Comparison of ENCODE assay signal across 9 mouse cellular contexts in the genomic region with DNA sequence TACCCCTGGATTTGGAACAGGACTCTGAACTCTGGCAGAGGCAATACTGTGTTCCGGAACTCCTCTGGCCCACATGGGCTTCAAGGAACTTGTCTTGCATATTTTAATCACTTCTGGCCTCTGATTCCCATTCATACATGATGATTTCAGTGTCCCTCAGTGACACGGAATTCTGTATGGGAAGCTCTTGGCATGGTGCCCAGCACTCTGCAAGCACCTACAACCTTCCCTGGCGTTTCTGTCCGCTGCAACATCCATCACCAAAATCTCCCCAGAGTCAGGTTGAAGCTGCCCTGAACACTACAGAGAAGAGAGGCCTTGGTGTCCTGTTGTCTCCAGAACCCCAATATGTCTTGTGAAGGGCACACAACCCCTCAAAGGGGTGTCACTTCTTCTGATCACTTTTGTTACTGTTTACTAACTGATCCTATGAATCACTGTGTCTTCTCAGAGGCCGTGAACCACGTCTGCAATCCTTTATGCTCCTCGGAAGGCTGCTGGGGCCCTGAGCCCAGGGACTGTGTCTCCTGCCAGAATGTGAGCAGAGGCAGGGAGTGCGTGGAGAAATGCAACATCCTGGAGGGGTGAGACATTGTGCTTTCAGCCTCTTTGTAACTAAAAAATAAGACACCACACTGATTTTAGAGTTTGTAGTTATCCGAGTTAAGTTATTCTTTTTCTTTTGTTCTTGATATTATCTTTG.
DNase-seq lines count a peak whose midpoint lies in the region; ATAC-seq and TF ChIP-seq lines count a peak whose summit lies in the region.
"Had no signal": no experiment of that assay in that cellular context is flagged by ENCODE, and none has a peak within 500 bp of the region (broad histone marks: within the 10 kb centered on the region; RNA-seq: fewer than 3 reads in every experiment).

No protein-coding gene starts in this region.

- peaks cover 14% of the 10 kb centered on the region for H3K27me3 ChIP-seq in heart, embryonic 11.5 days (ENCODE audit: control insufficient read depth, insufficient read depth, low read length)
- no peaks in the 10 kb centered on the region for H3K27me3 ChIP-seq in lung, postnatal 0 days (replicated peaks; ENCODE audit: insufficient read depth, low read length)
- H3K27me3 ChIP-seq: liver, embryonic 13.5 days had no signal

- no peak for TF ChIP-seq EP300 in lung, postnatal 0 days (IDR thresholded peaks at IDR 0.05)

- no peaks in the 10 kb centered on the region for H3K4me1 ChIP-seq in heart, embryonic 11.5 days (ENCODE audit: control insufficient read depth, insufficient read depth, low read length)
- no peaks in the 10 kb centered on the region for H3K4me1 ChIP-seq in lung, postnatal 0 days (ENCODE audit: insufficient read depth, low read depth, low read length)
- H3K4me1 ChIP-seq: liver, embryonic 13.5 days had no signal

- intact Hi-C loops in heart, postnatal 14 days (cut with DNase I), result no loop called here

- 64% methylated on average over 9 of the region's 9 CpGs for WGBS in heart, embryonic 11.5 days (ENCODE audit: insufficient replicate concordance)
- WGBS in lung, postnatal 0 days, result 38% methylated on average over 9 of the region's 9 CpGs

- H3K9ac ChIP-seq in heart, embryonic 11.5 days (ENCODE audit: low read depth, low read length), result no peak overlapping the region
- H3K9ac ChIP-seq in lung, postnatal 0 days (replicated peaks; ENCODE audit: low read depth), result no peak overlapping the region
- H3K9ac ChIP-seq: liver, embryonic 13.5 days had no signal

- no peak for TF ChIP-seq CTCF in lung, postnatal 0 days (IDR thresholded peaks at IDR 0.05)

- H3K4me3 ChIP-seq in heart, embryonic 11.5 days (ENCODE audit: low read depth, low read length), result no peak overlapping the region
- H3K4me3 ChIP-seq in lung, postnatal 0 days (ENCODE audit: low read depth, low read length), result no peak overlapping the region
- H3K4me3 ChIP-seq: liver, embryonic 13.5 days had no signal

- no peak for ATAC-seq in heart, embryonic 11.5 days (replicated peaks; ENCODE audit: insufficient number of reproducible peaks, low FRiP score, low TSS enrichment)
- ATAC-seq in lung, postnatal 0 days, result no peak
- ATAC-seq in erythroblast, adult 5-6 weeks (replicated peaks; ENCODE audit: low FRiP score, poor library complexity, severe bottlenecking), result no peak

- no peak overlapping the region for H3K27ac ChIP-seq in heart, embryonic 11.5 days (ENCODE audit: low read depth, low read length)
- no peak overlapping the region for H3K27ac ChIP-seq in lung, postnatal 0 days (ENCODE audit: low read length)
- H3K27ac ChIP-seq: liver, embryonic 13.5 days had no signal

- DNase-seq in heart, postnatal 14 days, result peak; percentile 28 to 37
- peak; percentile 6 for DNase-seq in lung, postnatal 10 days
- no peak for DNase-seq in lung, postnatal 0 days (ENCODE audit: low spot score)
- DNase-seq in adrenal gland, postnatal 25 days, result peak; percentile 46
- DNase-seq in mesoderm, embryonic 11.5 days (ENCODE audit: low read depth, low spot score), result peak; percentile 26
- DNase-seq: liver, embryonic 13.5 days; right cerebral cortex, adult 18-20 months had no signal

- no peaks in the 10 kb centered on the region for H3K9me3 ChIP-seq in heart, embryonic 11.5 days (replicated peaks; ENCODE audit: control insufficient read depth, low read length)
- H3K9me3 ChIP-seq in lung, postnatal 0 days (ENCODE audit: low read length), result no peaks in the 10 kb centered on the region
- H3K9me3 ChIP-seq: liver, embryonic 13.5 days had no signal

- no peak overlapping the region for H3K4me2 ChIP-seq in heart, embryonic 11.5 days
- no peak overlapping the region for H3K4me2 ChIP-seq in lung, postnatal 0 days (replicated peaks; ENCODE audit: low read depth, low read length)
- H3K4me2 ChIP-seq: liver, embryonic 13.5 days had no signal

- H3K36me3 ChIP-seq in heart, embryonic 11.5 days (ENCODE audit: control insufficient read depth, insufficient read depth, low read length), result no peaks in the 10 kb centered on the region
- H3K36me3 ChIP-seq in lung, postnatal 0 days (ENCODE audit: insufficient read depth, low read length), result no peaks in the 10 kb centered on the region
- H3K36me3 ChIP-seq: liver, embryonic 13.5 days had no signal
